Mouse (Mus musculus): ENCODE data around the gene Btbd9.

- TF ChIP-seq POLR2A (IDR thresholded peaks at IDR 0.05; ENCODE audit: low read depth, low read length) = no peak
- no peak for TF ChIP-seq CTCF (IDR thresholded peaks at IDR 0.05; ENCODE audit: extremely low read depth, insufficient read depth, insufficient read length, insufficient replicate concordance)
Observed at GRCm38 (mm10) chr17:30406002-30406401, 170.3 kb downstream of the Btbd9 start.
